Mouse (Mus musculus) CH12.LX (cell line): ENCODE data around the gene Map4k1. TPM values are rescaled to one million over a fixed set of nuclear protein-coding genes. Genes with fewer than 3 reads are reported as not detected.

ENCODE experiments used
- DNase-seq: peaks from one replicate; pipeline ENCODE4 v3.0.0-alpha.2; 2013; ENCODE audit errors: extremely low read depth
- H3K27ac ChIP-seq: 2 replicates; pipeline ENCODE4 v1.5.1; 2012; ENCODE audit warnings: low read depth, mild to moderate bottlenecking, control low read depth, moderate library complexity; ENCODE audit not compliant: insufficient read depth
- H3K27me3 ChIP-seq: replicated peaks from 2 replicates; pipeline ENCODE3; 2012; ENCODE audit warnings: inconsistent platforms
- H3K36me3 ChIP-seq, 2 experiments: replicated peaks in 1 of 2; 2 replicates each; pipeline versions ENCODE3 to v1.6.1; 2012; ENCODE audit warnings: inconsistent platforms in 1 of 2, low read length in 1 of 2, mild to moderate bottlenecking in 1 of 2, mixed read lengths in 1 of 2, moderate library complexity in 1 of 2; ENCODE audit not compliant: control insufficient read depth in 1 of 2, insufficient read depth in 1 of 2
- H3K4me1 ChIP-seq, 2 experiments: 2 replicates each; pipeline ENCODE4 v1.6.1; 2012; ENCODE audit warnings: inconsistent platforms in 1 of 2, moderate library complexity in 1 of 2; ENCODE audit not compliant: insufficient read depth in 2 of 2, control insufficient read depth in 1 of 2
- H3K4me2 ChIP-seq: 2 replicates; pipeline ENCODE4 v1.6.1; 2012; ENCODE audit warnings: low read depth, mild to moderate bottlenecking, control low read depth; ENCODE audit not compliant: poor library complexity, insufficient read depth, severe bottlenecking
- H3K4me3 ChIP-seq, 3 experiments: fragments of 150-350 bp in 1 of 3; sonication (generic) in 1 of 3; replicated peaks in 1 of 3; 2 replicates each; pipeline versions ENCODE3 to v1.5.1; 2011 to 2012; ENCODE audit warnings: low read depth in 2 of 3, low read length in 2 of 3, mild to moderate bottlenecking in 2 of 3, moderate library complexity in 2 of 3, control low read depth in 1 of 3, improper control_type of control experiment in 1 of 3, inconsistent platforms in 1 of 3, mixed read lengths in 1 of 3; ENCODE audit not compliant: poor library complexity in 1 of 3
- H3K79me2 ChIP-seq: replicated peaks from 2 replicates; pipeline ENCODE4 v1.6.1; 2012; ENCODE audit warnings: mild to moderate bottlenecking, moderate library complexity; ENCODE audit not compliant: control insufficient read depth, poor library complexity, insufficient read depth, severe bottlenecking; ENCODE audit errors: extremely low read depth
- H3K9ac ChIP-seq: 2 replicates; pipeline ENCODE4 v1.6.1; 2012; ENCODE audit warnings: low read depth, mild to moderate bottlenecking, control low read depth, moderate library complexity; ENCODE audit not compliant: insufficient read depth
- H3K9me3 ChIP-seq: replicated peaks from 2 replicates; pipeline ENCODE3; 2012; ENCODE audit warnings: low read length, inconsistent platforms, mixed read lengths
- BHLHE40 ChIP-seq: IDR thresholded peaks from 2 replicates; pipeline ENCODE4 v1.6.1; 2011; ENCODE audit warnings: mild to moderate bottlenecking, low read depth, low read length, improper control_type of control experiment
- CHD2 ChIP-seq: IDR thresholded peaks from 2 replicates; pipeline ENCODE4 v1.6.1; 2011; ENCODE audit warnings: low read length, improper control_type of control experiment
- CTCF ChIP-seq, 2 experiments: IDR thresholded peaks in 1 of 2; conservative IDR thresholded peaks in 1 of 2; 2 replicates each; pipeline ENCODE4 v1.5.1; 2011 to 2012; ENCODE audit warnings: low read depth in 2 of 2, low read length in 2 of 2, improper control_type of control experiment in 1 of 2, inconsistent platforms in 1 of 2, mild to moderate bottlenecking in 1 of 2, moderate library complexity in 1 of 2
- ELF1 ChIP-seq: IDR thresholded peaks from 2 replicates; pipeline ENCODE4 v1.6.1; 2014; ENCODE audit warnings: low read depth, mild to moderate bottlenecking, inconsistent platforms, low read length, improper control_type of control experiment
- ETS1 ChIP-seq: conservative IDR thresholded peaks from 2 replicates; pipeline ENCODE4 v1.6.1; 2012; ENCODE audit warnings: low read depth, mild to moderate bottlenecking, inconsistent platforms, low read length, improper control_type of control experiment, moderate library complexity
- MXI1 ChIP-seq: IDR thresholded peaks from 2 replicates; pipeline ENCODE4 v1.6.1; 2011; ENCODE audit warnings: mild to moderate bottlenecking, low read depth, low read length, improper control_type of control experiment
- MYC ChIP-seq: IDR thresholded peaks from 2 replicates; pipeline ENCODE4 v1.6.1; 2011; ENCODE audit warnings: low read depth, mild to moderate bottlenecking, improper control_type of control experiment, low read length
- NELFE ChIP-seq: IDR thresholded peaks from 2 replicates; pipeline ENCODE4 v1.6.1; 2011; ENCODE audit warnings: low read depth, low read length, improper control_type of control experiment
- NRF1 ChIP-seq: IDR thresholded peaks from 2 replicates; pipeline ENCODE4 v1.6.1; 2014; ENCODE audit warnings: low read depth, mild to moderate bottlenecking, inconsistent platforms, low read length, improper control_type of control experiment, moderate library complexity
- POLR2A ChIP-seq: IDR thresholded peaks from 2 replicates; pipeline ENCODE4 v1.6.1; 2011; ENCODE audit warnings: low read depth, mild to moderate bottlenecking, improper control_type of control experiment, low read length
- SMC3 ChIP-seq: IDR thresholded peaks from 2 replicates; pipeline ENCODE4 v1.6.1; 2011; ENCODE audit warnings: low read depth, low read length, improper control_type of control experiment
- UBTF ChIP-seq: IDR thresholded peaks from 2 replicates; pipeline ENCODE4 v1.6.1; 2012; ENCODE audit warnings: low read depth, mild to moderate bottlenecking, inconsistent platforms, low read length, improper control_type of control experiment, moderate library complexity
- USF1 ChIP-seq: IDR thresholded peaks from 2 replicates; pipeline ENCODE4 v1.6.1; 2014; ENCODE audit warnings: low read depth, mild to moderate bottlenecking, inconsistent platforms, low read length, improper control_type of control experiment
- dilution Hi-C: fragments of 300-500 bp; cut with MboI; formaldehyde crosslinking; loops from 2 replicates; pipeline ENCODE4 v1.14.3; 2020; ENCODE audit warnings: low sequenced_read_pairs; ENCODE audit not compliant: extremely low pct_unique_long_range_greater_than_20kb, extremely low pct_ligation_motif_present
- in situ Hi-C: fragments of 300-500 bp; cut with MboI; formaldehyde crosslinking; loops from 3 replicates; pipeline ENCODE4 v1.14.3; 2019; ENCODE audit warnings: low sequenced_read_pairs, low pct_ligation_motif_present, low pct_unique_long_range_greater_than_20kb, mixed read lengths
- polyA plus RNA-seq: library from polyadenylated mRNA; unstranded; fragments of >175 nt; gene quantifications from 2 replicates; pipeline ENCODE4 v1.2.1, GENCODE M21; 2012; ENCODE audit warnings: low read depth; ENCODE audit not compliant: insufficient read length
- total RNA-seq, 2 experiments: library from RNA; depleted of rRNA; stranded (reverse); fragments of 300-350 nt in 1 of 2; fragments of >200 nt in 1 of 2; gene quantifications; 2 replicates each; pipeline ENCODE4 v1.2.3; 2012 to 2014

Gene Map4k1
- total and polyA plus RNA-seq, 3 experiments: 114 to 395 (median 183) TPM

DNA sequence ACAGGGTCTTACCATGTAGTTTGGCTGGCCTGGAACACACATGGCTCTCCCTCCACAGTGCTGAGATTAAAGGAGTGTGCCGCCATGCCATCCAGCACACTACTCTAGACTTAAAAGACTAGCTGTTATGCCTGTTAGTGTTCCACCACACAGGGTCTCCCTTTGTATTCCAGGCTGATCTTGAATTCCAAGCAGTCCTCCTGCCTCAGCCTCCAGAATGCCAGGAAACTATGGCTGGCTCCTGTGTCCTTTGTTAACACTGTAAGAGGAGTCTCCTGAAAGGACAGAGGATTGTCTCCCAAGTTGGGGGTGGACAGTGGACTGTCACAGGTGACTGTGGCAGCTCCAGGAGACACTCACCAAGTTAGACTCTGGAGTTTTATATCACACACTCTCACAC, 12.6 kb upstream of the Map4k1 start:
- Histone ChIP-seq H3K36me3 (peaks cover 31 to 55% of the 10 kb centered on the region in 2 experiments), H3K4me2 (no peak overlapping the region), H3K9me3 (no peaks in the 10 kb centered on the region)
- DNase-seq: no peak
- in situ Hi-C loops: no loop called here
- dilution Hi-C loops: no loop called here
- TF ChIP-seq SMC3 (no peak), POLR2A (no peak), NELFE (no peak), CTCF (conservative IDR thresholded peaks at IDR 0.05 in 1 of 2, IDR thresholded peaks at IDR 0.05 in 1 of 2; ENCODE audit: low read depth in 2 of 2, low read length in 2 of 2) (no peak), UBTF (no peak), CHD2 (no peak), BHLHE40 (no peak)
- TF ChIP-seq, all 38 proteins: peak for 0
- Histone ChIP-seq H3K27me3 (no peaks in the 10 kb centered on the region), H3K79me2 (no peaks in the 10 kb centered on the region), H3K9ac (no peak overlapping the region), H3K4me3 (no peak overlapping the region), H3K27ac (no peak overlapping the region), H3K4me1 (peaks cover 6 to 35% of the 10 kb centered on the region in 2 experiments)

DNA sequence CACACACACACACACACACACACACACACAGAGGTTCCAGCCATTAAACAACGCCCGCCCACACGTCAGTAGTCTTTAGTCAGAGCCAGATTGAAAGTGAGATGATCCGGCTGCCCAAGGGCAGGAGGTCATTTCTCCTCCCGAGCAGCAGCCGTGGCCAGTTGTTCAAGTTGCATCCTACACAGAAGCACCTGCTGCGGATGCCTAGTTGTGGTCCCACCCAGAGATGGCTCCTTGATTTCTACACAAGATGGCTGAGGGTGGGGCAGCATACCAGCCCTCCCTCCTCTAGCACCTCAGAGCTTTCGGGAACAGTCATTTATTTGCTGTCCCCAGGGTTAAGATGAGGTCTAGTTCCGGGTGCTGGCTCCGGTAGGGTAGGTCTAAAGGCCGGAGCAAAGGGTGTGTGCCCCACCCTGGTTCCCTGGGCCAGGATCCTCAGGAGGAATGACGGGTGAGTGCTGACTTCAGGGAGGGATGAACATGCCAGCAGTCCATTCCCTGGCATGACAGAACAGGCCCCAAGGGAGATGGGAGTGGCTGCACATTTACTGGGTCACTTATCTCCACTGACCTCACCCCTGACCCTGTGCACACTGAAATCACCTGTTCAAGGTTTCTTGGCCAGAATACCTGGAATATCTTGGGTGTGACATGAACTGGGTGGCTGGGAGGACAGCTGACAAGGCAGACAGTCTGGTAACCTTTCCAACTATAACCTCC, 12.0 kb upstream of the Map4k1 start:
- in situ Hi-C loops (no loop called here), dilution Hi-C loops (no loop called here)
- no peaks in the 10 kb centered on the region for H3K9me3 ChIP-seq
- no peaks in the 10 kb centered on the region for H3K79me2 ChIP-seq
- no peak for DNase-seq
- H3K4me1 ChIP-seq: peaks cover 6 to 35% of the 10 kb centered on the region in 2 experiments
- peaks cover 36 to 60% of the 10 kb centered on the region in 2 experiments for H3K36me3 ChIP-seq
- TF ChIP-seq ETS1 (no peak), MXI1 (no peak), UBTF (no peak), NRF1 (no peak)
- H3K27me3 ChIP-seq: no peaks in the 10 kb centered on the region
- H3K4me3 ChIP-seq: no peak overlapping the region
- H3K27ac ChIP-seq: no peak overlapping the region
- no peak overlapping the region for H3K4me2 ChIP-seq
- no peak overlapping the region for H3K9ac ChIP-seq

DNA sequence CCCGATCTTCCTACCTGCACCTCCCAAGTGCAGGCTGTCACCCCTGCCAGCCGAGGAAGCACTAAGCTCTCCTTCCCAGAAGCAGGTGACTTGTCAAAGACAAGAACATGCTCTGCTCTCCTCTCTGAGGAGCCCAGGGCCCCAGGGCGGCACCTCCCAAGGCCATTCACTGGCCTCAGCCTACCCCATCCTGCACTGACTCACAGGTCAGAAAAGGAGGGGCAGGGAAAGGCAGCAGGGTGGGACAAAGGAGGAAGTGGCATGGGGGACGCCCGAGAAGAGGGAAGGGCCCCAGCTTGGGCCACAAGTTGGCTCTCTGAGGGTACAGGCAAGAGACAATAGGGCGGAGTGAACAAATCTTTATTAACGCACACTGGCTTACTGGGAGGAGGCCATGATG, 10.8 kb upstream of the Map4k1 start:
- in situ Hi-C loops: no loop called here
- H3K36me3 ChIP-seq: peaks cover 40 to 68% of the 10 kb centered on the region in 2 experiments
- no peak overlapping the region for H3K9ac ChIP-seq
- TF ChIP-seq USF1 (no peak), ELF1 (no peak), MYC (no peak)
- TF ChIP-seq, all 38 proteins: peak for 0
- Histone ChIP-seq H3K4me3 (no peak overlapping the region), H3K4me1 (peaks cover 6 to 35% of the 10 kb centered on the region in 2 experiments), H3K4me2 (no peak overlapping the region), H3K27me3 (no peaks in the 10 kb centered on the region), H3K9me3 (no peaks in the 10 kb centered on the region), H3K79me2 (no peaks in the 10 kb centered on the region), H3K27ac (no peak overlapping the region)
- no peak for DNase-seq
- dilution Hi-C loops: no loop called here
